Mouse (Mus musculus): Measurements from ENCODE around the gene Tbc1d9. TPM values are rescaled to one million over a fixed set of nuclear protein-coding genes. Genes with fewer than 3 reads are reported as not detected.

Gene Tbc1d9
- polyA plus RNA-seq, 1 experiment, result 79.8 TPM

DNA sequence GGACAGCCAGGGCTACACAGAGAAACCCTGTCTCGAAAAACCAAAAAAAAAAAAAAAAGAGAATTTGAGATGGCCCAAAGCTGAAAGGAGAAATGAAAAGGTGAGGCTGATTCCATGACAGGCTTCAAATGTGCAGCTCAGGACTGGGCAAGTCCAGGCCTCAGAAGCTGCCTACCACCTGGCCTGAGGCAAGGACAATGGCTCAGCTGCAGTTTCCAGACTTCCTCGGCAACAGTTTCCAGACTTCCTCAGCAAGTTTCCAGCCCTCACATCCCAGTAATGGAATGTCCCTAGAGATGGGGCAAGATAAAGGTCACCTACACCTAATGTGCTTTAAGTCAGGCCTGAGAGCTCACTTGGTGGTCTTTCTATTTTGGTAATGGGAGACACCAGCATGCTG lies 13.1 kb upstream of the Tbc1d9 start:
- no peak for DNase-seq
- TF ChIP-seq CTCF (IDR thresholded peaks at IDR 0.05; ENCODE audit: borderline replicate concordance, insufficient read depth, low read depth, low read length), result no peak
- no peak for TF ChIP-seq POLR2A (IDR thresholded peaks at IDR 0.05; ENCODE audit: borderline replicate concordance, insufficient read depth, low read length)
- WGBS, result 59% methylated on average over 2 of the region's 2 CpGs
- Histone ChIP-seq H3K27me3 (ENCODE audit: control insufficient read depth, insufficient read depth, low read length) (no peaks in the 10 kb centered on the region), H3K27ac (ENCODE audit: insufficient read depth, low read length) (no peak overlapping the region), H3K4me1 (ENCODE audit: control insufficient read depth, insufficient read depth, low read length) (no peaks in the 10 kb centered on the region), H3K4me3 (replicated peaks; ENCODE audit: insufficient read depth, low read depth, low read length) (no peak overlapping the region)

- WGBS, result 65% methylated on average over 4 of the region's 4 CpGs
- Histone ChIP-seq H3K4me1 (ENCODE audit: control insufficient read depth, insufficient read depth, low read length) (no peaks in the 10 kb centered on the region), H3K27me3 (ENCODE audit: control insufficient read depth, insufficient read depth, low read length) (no peaks in the 10 kb centered on the region), H3K4me3 (replicated peaks; ENCODE audit: insufficient read depth, low read depth, low read length) (no peak overlapping the region), H3K27ac (ENCODE audit: insufficient read depth, low read length) (no peak overlapping the region)
- TF ChIP-seq CTCF (IDR thresholded peaks at IDR 0.05; ENCODE audit: borderline replicate concordance, insufficient read depth, low read depth, low read length) (no peak), POLR2A (IDR thresholded peaks at IDR 0.05; ENCODE audit: borderline replicate concordance, insufficient read depth, low read length) (no peak)
- DNase-seq, result no peak
Observed at GRCm38 (mm10) chr8:83152470-83152869, 12.7 kb upstream of the Tbc1d9 start.

DNA sequence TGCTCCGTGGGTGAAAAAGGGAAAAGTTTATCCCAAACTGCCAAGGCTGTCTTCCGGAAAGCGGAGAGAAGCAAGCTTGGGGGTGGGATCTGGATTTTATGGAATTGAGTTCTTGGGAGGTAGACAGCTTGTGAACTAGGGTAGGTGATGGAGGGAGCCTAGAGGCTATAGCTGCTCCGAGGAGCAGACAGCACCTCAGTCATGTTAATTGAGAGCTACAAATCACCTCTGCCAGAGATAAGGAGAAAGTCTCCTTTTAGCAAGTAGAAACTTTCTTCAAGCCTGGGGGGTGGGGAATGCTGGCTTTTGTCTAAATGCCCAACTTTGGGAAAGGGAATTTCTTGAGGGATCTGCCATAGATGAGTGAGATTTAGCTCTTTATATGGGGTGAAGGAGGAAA lies 10.0 kb upstream of the Tbc1d9 start:
- TF ChIP-seq POLR2A (IDR thresholded peaks at IDR 0.05; ENCODE audit: borderline replicate concordance, insufficient read depth, low read length) (no peak), CTCF (IDR thresholded peaks at IDR 0.05; ENCODE audit: borderline replicate concordance, insufficient read depth, low read depth, low read length) (no peak)
- no peaks in the 10 kb centered on the region for H3K4me1 ChIP-seq (ENCODE audit: control insufficient read depth, insufficient read depth, low read length)
- WGBS, result 62% methylated on average over 4 of the region's 4 CpGs
- no peak overlapping the region for H3K4me3 ChIP-seq (replicated peaks; ENCODE audit: insufficient read depth, low read depth, low read length)
- DNase-seq, result no peak
- no peaks in the 10 kb centered on the region for H3K27me3 ChIP-seq (ENCODE audit: control insufficient read depth, insufficient read depth, low read length)
- no peak overlapping the region for H3K27ac ChIP-seq (ENCODE audit: insufficient read depth, low read length)

DNA sequence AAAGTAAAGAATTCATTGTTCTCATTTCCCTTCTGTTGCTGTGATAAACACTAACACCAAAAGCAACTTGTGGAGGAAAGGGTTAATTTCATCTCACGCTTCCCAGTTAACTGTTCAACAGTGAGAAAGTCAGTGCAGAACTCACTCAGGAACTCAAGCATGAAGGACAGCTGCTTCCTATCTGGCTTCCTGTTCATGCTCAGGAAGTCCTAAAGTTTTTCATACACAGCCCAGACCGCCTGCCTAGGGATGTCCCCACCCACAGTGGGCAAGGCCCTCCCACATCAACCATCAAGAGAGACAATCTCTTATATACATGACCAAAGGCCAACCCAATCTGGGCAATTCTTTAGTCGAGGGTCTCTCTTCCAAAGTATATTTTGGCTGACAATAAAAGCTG lies 6.2 kb upstream of the Tbc1d9 start:
- TF ChIP-seq CTCF (IDR thresholded peaks at IDR 0.05; ENCODE audit: borderline replicate concordance, insufficient read depth, low read depth, low read length) (no peak), POLR2A (IDR thresholded peaks at IDR 0.05; ENCODE audit: borderline replicate concordance, insufficient read depth, low read length) (no peak)
- no peak overlapping the region for H3K4me3 ChIP-seq (replicated peaks; ENCODE audit: insufficient read depth, low read depth, low read length)
- no peaks in the 10 kb centered on the region for H3K27me3 ChIP-seq (ENCODE audit: control insufficient read depth, insufficient read depth, low read length)
- H3K27ac ChIP-seq (ENCODE audit: insufficient read depth, low read length), result no peak overlapping the region
- no peak for DNase-seq
- no peaks in the 10 kb centered on the region for H3K4me1 ChIP-seq (ENCODE audit: control insufficient read depth, insufficient read depth, low read length)
- 68% methylated on average over 3 of the region's 3 CpGs for WGBS

- no peak overlapping the region for H3K4me3 ChIP-seq (replicated peaks; ENCODE audit: insufficient read depth, low read depth, low read length)
- H3K27ac ChIP-seq (ENCODE audit: insufficient read depth, low read length), result no peak overlapping the region
- 46% methylated on average over 1 of the region's 1 CpGs for WGBS
- no peaks in the 10 kb centered on the region for H3K4me1 ChIP-seq (ENCODE audit: control insufficient read depth, insufficient read depth, low read length)
- no peak for DNase-seq
- H3K27me3 ChIP-seq (ENCODE audit: control insufficient read depth, insufficient read depth, low read length), result no peaks in the 10 kb centered on the region
- no peak for TF ChIP-seq CTCF (IDR thresholded peaks at IDR 0.05; ENCODE audit: borderline replicate concordance, insufficient read depth, low read depth, low read length)
- TF ChIP-seq POLR2A (IDR thresholded peaks at IDR 0.05; ENCODE audit: borderline replicate concordance, insufficient read depth, low read length), result no peak
Observed at GRCm38 (mm10) chr8:83159615-83160014, 5.5 kb upstream of the Tbc1d9 start.

DNA sequence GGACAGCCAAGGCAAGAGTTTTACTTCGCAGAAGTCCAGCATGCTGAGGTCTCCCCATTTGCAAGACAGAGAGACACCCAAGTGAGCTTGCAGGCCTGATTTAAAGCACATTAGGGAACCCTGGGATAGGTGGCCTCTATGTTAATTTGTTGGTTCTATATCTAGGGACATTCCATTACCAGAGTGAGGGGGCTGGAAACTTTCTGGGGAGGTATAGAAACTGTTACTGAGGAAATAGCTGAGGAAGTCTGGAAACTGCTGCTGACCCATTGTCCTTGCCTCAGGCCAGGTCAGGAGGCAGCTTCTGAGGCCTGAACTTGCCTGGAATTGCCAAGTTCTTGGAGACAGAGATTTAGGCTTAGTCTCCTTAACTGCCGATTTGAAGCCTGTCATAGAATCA lies 4.5 kb upstream of the Tbc1d9 start:
- TF ChIP-seq CTCF (IDR thresholded peaks at IDR 0.05; ENCODE audit: borderline replicate concordance, insufficient read depth, low read depth, low read length) (no peak), POLR2A (IDR thresholded peaks at IDR 0.05; ENCODE audit: borderline replicate concordance, insufficient read depth, low read length) (no peak)
- H3K27me3 ChIP-seq (ENCODE audit: control insufficient read depth, insufficient read depth, low read length), result no peaks in the 10 kb centered on the region
- DNase-seq, result no peak
- no peak overlapping the region for H3K27ac ChIP-seq (ENCODE audit: insufficient read depth, low read length)
- no peaks in the 10 kb centered on the region for H3K4me1 ChIP-seq (ENCODE audit: control insufficient read depth, insufficient read depth, low read length)
- 83% methylated on average over 2 of the region's 2 CpGs for WGBS
- no peak overlapping the region for H3K4me3 ChIP-seq (replicated peaks; ENCODE audit: insufficient read depth, low read depth, low read length)

GRCm38 (mm10) chr8:83165931-83166867 lies 1.0 kb downstream of the Tbc1d9 start, which contains the start of gene Gm10645:
Gene Gm10645, minus strand, starts transcription at chr8:83166170.
- no peaks in the 10 kb centered on the region for H3K27me3 ChIP-seq (ENCODE audit: control insufficient read depth, insufficient read depth, low read length)
- peak; percentile 71 to 72 for DNase-seq
- H3K4me1 ChIP-seq (ENCODE audit: control insufficient read depth, insufficient read depth, low read length), result no peaks in the 10 kb centered on the region
- peak within 1 kb of the TSS; percentile 78 for H3K4me3 ChIP-seq (replicated peaks; ENCODE audit: insufficient read depth, low read depth, low read length)
- H3K27ac ChIP-seq (ENCODE audit: insufficient read depth, low read length), result peak within 1 kb of the TSS; percentile 91
- 2% methylated on average over 53 of the region's 54 CpGs for WGBS
- TF ChIP-seq POLR2A (IDR thresholded peaks at IDR 0.05; ENCODE audit: borderline replicate concordance, insufficient read depth, low read length) (no peak), CTCF (IDR thresholded peaks at IDR 0.05; ENCODE audit: borderline replicate concordance, insufficient read depth, low read depth, low read length) (no peak)

GRCm38 (mm10) chr8:83167932-83168331 lies 2.8 kb downstream of the Tbc1d9 start:
- WGBS, result 19% methylated on average over 3 of the region's 3 CpGs
- H3K4me3 ChIP-seq (replicated peaks; ENCODE audit: insufficient read depth, low read depth, low read length), result peak overlapping the region; percentile 45
- no peak for TF ChIP-seq POLR2A (IDR thresholded peaks at IDR 0.05; ENCODE audit: borderline replicate concordance, insufficient read depth, low read length)
- H3K27ac ChIP-seq (ENCODE audit: insufficient read depth, low read length), result no peak overlapping the region
- no peak for DNase-seq
- no peaks in the 10 kb centered on the region for H3K4me1 ChIP-seq (ENCODE audit: control insufficient read depth, insufficient read depth, low read length)
- no peaks in the 10 kb centered on the region for H3K27me3 ChIP-seq (ENCODE audit: control insufficient read depth, insufficient read depth, low read length)

Measured in cerebellum, adult 2 months (tissue).